Mouse (Mus musculus) layer of hippocampus, adult 8-10 months (tissue): ENCODE data around the gene Ubac2. TPM values are rescaled to one million over a fixed set of nuclear protein-coding genes. Genes with fewer than 3 reads are reported as not detected.

Source experiments
- total RNA-seq, 4 experiments: library from RNA; stranded (reverse); gene quantifications; 2 replicates each; pipeline ENCODE4 v1.2.4; 2022

The Ubac2 gene
- total RNA-seq, 4 experiments from 2014 or later = 40.3 to 47.1 (median 45.1) TPM

Other genes starting within 250 kb of the Ubac2 start
- 100 to 1,000 TPM; 179 to 210 (median 198) TPM for gene Dock9, start 80.8 kb upstream of the Ubac2 start, total RNA-seq
- gene Gpr18, start 37.2 kb downstream of the Ubac2 start, total RNA-seq = not detected
- gene Gpr183, start 86.6 kb downstream of the Ubac2 start, total RNA-seq = 1 to 10 TPM in 2 of 4 experiments, under 1 TPM in 2; 0.50 to 7.3 (median 2.6) TPM
- gene Timm8a2, start 156.1 kb downstream of the Ubac2 start, total RNA-seq = not detected
- 100 to 1,000 TPM in 3 of 4 experiments, 10 to 100 TPM in 1; 99.6 to 111 (median 105) TPM for gene Tm9sf2, start 228.4 kb downstream of the Ubac2 start, total RNA-seq